Mouse (Mus musculus) kidney, embryonic 15.5 days (tissue): Measurements from ENCODE around the gene Atad5. TPM values are rescaled to one million over a fixed set of nuclear protein-coding genes. Genes with fewer than 3 reads are reported as not detected.

ENCODE experiments used
- ATAC-seq: fragments of 200-750 bp; cut with Nextera tagmentation; replicated peaks from 2 replicates; pipeline ENCODE4 v1.8.0; 2017; ENCODE audit warnings: moderate TSS enrichment; ENCODE audit not compliant: low FRiP score
- H3K27ac ChIP-seq: fragments of 300-500 bp; sonication (generic); 2 replicates; pipeline ENCODE4 v1.5.1; 2015; ENCODE audit warnings: mild to moderate bottlenecking, inconsistent platforms
- H3K27me3 ChIP-seq: fragments of 300-500 bp; sonication (generic); 2 replicates; pipeline ENCODE4 v1.6.1; 2015; ENCODE audit warnings: inconsistent platforms
- H3K36me3 ChIP-seq: fragments of 300-500 bp; sonication (generic); 2 replicates; pipeline ENCODE4 v1.6.1; 2015; ENCODE audit warnings: inconsistent platforms
- H3K4me1 ChIP-seq: fragments of 300-500 bp; sonication (generic); 2 replicates; pipeline ENCODE4 v1.6.1; 2015; ENCODE audit warnings: inconsistent platforms
- H3K4me2 ChIP-seq: fragments of 300-500 bp; sonication (generic); 2 replicates; pipeline ENCODE4 v1.6.1; 2015; ENCODE audit warnings: moderate library complexity, mild to moderate bottlenecking, inconsistent platforms
- H3K4me3 ChIP-seq: fragments of 300-500 bp; sonication (generic); replicated peaks from 2 replicates; pipeline ENCODE4 v1.5.1; 2015; ENCODE audit warnings: mild to moderate bottlenecking, inconsistent platforms
- H3K9ac ChIP-seq: fragments of 300-500 bp; sonication (generic); 2 replicates; pipeline ENCODE4 v1.6.1; 2015; ENCODE audit warnings: mild to moderate bottlenecking, inconsistent platforms
- H3K9me3 ChIP-seq: fragments of 300-500 bp; sonication (generic); replicated peaks from 2 replicates; pipeline ENCODE4 v1.6.1; 2016; ENCODE audit warnings: inconsistent platforms
- WGBS: fragments of 180-500 bp; shearing (Covaris S2); methylation state at CpG from one replicate; pipeline ENCODE4 v1.1.7; 2015; ENCODE audit warnings: mixed read lengths; 5-methylcytosine and 5-hydroxymethylcytosine counted together
- polyA plus RNA-seq: library from polyadenylated mRNA; unstranded; fragments of >200 nt; fragmentation: Nextera tagmentation; extraction: Ambion mirVana; gene quantifications from 2 replicates; pipeline ENCODE4 v1.2.1, GENCODE M21; 2015

The Atad5 gene
- polyA plus RNA-seq, 1 experiment from 2014 or later = 11.9 TPM

DNA sequence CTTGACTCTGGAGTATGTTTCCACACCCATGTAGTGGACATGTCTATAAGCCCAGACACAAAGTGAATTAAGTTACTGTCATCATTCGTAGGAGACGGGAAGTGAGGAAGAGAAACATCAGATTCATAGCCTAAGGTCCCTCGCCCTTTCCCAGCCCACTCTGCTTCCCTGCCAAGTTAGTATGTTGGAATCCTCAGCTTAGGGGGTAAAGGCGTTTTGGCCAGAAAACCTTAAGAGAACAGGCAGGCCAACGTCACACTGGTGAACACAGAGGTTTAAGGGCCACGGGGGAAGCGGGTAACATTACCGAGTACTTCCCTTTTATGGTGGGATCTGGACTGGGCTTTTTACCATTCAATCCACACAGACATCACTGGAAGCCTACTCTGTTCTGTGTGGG, 66.3 kb downstream of the Atad5 start:
- Histone ChIP-seq H3K4me1 (peaks cover 8% of the 10 kb centered on the region; the same call in 1 of the 2 replicates), H3K9ac (no peak overlapping the region), H3K27me3 (peaks cover 46% of the 10 kb centered on the region), H3K9me3 (no peaks in the 10 kb centered on the region), H3K4me3 (no peak overlapping the region), H3K27ac (no peak overlapping the region), H3K36me3 (no peaks in the 10 kb centered on the region), H3K4me2 (no peak overlapping the region)
- no peak for ATAC-seq
- 84% methylated on average over 8 of the region's 8 CpGs for WGBS

DNA sequence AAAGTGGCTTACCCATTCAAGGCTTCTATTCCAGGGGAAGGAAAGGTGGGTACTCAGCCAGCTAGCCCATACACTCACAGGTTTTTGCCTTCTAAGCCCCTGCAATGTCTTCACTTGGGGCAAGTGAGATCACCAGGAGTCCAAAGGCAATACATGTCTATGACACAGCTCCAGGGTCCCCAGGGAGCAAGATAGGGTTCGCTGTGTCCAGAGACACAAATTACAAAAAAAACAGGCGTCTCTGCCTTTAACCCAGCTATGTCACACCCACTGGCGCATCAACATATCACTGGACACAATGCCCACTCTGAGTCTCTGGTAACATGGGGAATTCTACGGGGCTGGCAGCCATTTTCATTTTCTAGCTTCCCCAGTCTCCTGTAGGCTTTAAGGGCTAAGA, 66.8 kb downstream of the Atad5 start:
- Histone ChIP-seq H3K4me2 (no peak overlapping the region), H3K36me3 (no peaks in the 10 kb centered on the region), H3K4me1 (peaks cover 8% of the 10 kb centered on the region; the same call in 1 of the 2 replicates), H3K9ac (no peak overlapping the region), H3K27ac (no peak overlapping the region), H3K9me3 (no peaks in the 10 kb centered on the region), H3K27me3 (peaks cover 46% of the 10 kb centered on the region), H3K4me3 (no peak overlapping the region)
- no peak for ATAC-seq
- WGBS = 87% methylated on average over 4 of the region's 4 CpGs

DNA sequence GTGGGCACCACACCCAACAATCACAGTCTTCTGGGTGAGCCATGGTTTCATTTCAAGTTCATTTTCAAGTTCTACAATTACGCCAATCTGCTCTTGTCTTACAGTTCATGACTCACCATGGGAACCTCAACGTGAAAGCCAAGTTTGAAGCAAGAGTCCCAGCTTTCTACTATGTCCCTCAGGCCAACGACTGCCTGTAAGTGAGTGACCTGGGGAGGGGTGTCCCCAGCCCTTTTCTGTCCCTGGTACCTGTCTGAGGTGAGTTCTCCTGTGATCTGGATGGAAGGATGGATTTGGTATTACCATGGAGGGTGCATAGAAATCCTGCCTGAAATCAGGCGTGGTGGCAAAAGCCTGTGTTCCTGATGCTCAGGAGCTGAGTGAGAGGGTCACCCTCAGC, 67.6 kb downstream of the Atad5 start:
- H3K9ac ChIP-seq = no peak overlapping the region
- H3K9me3 ChIP-seq = no peaks in the 10 kb centered on the region
- peaks cover 8% of the 10 kb centered on the region; the same call in 1 of the 2 replicates for H3K4me1 ChIP-seq
- H3K36me3 ChIP-seq = no peaks in the 10 kb centered on the region
- no peak for ATAC-seq
- H3K27ac ChIP-seq = no peak overlapping the region
- no peak overlapping the region for H3K4me3 ChIP-seq
- WGBS = 80% methylated on average over 4 of the region's 4 CpGs
- H3K4me2 ChIP-seq = no peak overlapping the region
- peaks cover 46% of the 10 kb centered on the region for H3K27me3 ChIP-seq

DNA sequence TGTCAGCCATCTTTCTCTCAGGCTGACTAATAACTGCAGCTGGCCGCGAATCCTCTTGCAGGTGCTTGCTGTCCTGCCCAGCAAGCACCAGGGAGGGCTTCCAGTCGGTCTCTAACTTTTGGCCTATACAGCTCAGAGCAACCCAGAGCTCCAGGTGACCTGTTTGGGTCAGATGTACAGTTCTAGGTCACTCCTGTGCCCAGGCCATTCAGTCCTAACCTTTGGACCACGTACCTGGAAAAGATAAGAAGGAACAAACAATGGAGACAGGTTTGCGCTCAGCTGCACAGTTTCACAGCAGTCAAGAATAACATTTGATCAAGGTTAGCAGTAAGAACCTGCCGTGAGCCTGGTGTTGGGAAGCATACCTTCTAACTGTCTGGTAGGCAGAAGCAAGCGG, 69.8 kb downstream of the Atad5 start:
- H3K4me3 ChIP-seq = no peak overlapping the region
- WGBS = 78% methylated on average over 7 of the region's 7 CpGs
- peaks cover 14% of the 10 kb centered on the region for H3K4me1 ChIP-seq
- H3K4me2 ChIP-seq = no peak overlapping the region
- H3K27me3 ChIP-seq = peaks cover 25% of the 10 kb centered on the region
- H3K9ac ChIP-seq = no peak overlapping the region
- no peaks in the 10 kb centered on the region for H3K9me3 ChIP-seq
- no peak for ATAC-seq
- H3K36me3 ChIP-seq = no peaks in the 10 kb centered on the region
- no peak overlapping the region for H3K27ac ChIP-seq

DNA sequence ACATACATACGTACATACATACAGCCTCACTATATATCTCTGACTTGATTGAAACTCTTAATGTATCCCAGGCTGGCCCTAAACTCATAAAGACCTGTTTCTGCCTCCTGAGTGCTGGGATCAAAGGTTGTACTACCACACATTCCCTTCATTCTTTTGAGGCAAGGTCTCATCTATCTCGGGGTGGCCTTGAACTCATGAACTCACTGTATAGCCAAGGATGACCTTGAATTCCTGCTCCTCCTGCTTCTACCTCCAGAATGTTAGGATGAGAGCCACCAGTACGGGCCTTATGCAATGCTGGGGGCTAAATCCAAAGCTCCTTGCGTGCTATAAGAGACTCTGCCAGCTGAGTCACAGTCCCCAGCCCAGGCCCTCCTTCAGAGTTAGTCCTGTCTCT, 71.8 kb downstream of the Atad5 start:
- ATAC-seq = no peak
- no peak overlapping the region for H3K9ac ChIP-seq
- H3K4me2 ChIP-seq = no peak overlapping the region
- no peak overlapping the region for H3K4me3 ChIP-seq
- WGBS = 79% methylated on average over 4 of the region's 4 CpGs
- no peak overlapping the region for H3K27ac ChIP-seq
- H3K4me1 ChIP-seq = peaks cover 7% of the 10 kb centered on the region
- no peaks in the 10 kb centered on the region for H3K36me3 ChIP-seq
- H3K27me3 ChIP-seq = peaks cover 6% of the 10 kb centered on the region; the same call in 1 of the 2 replicates
- no peaks in the 10 kb centered on the region for H3K9me3 ChIP-seq

DNA sequence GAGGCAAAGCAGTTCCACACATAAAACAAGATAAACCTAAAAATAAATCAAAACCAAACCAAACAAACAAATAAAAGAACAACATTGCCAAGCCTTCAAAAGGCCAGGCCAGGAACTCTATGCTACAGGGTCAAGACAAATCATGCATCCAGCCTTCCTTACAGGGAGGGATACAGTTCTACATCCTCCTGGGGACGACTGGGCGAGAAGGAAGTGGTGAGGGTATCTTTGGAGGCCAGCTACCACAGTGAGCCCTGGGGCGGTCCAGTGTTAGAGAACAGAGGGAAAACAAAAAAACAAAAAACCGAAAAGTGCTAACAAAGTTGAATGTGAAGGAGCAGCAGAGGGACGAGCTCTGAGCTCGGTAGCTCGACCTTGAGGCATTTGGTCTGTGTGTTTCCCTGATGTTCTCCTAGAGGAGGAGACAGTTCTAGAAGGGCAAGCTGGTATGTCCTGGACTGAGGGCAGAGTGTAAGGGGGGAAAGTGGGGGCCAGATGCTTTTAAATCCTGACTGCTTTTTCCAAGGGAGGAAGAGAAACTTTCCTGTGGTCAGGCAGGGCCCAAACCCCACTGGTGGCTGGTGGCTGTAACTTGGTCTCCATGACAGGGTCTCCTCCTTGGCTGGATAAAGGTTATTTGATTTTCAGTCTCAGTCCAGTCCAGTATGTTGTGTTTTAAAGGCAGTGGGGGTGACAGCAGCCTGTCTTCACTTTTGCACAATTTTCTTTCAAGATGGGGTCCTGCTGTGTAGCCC, 74.3 kb downstream of the Atad5 start:
- Histone ChIP-seq H3K27me3 (no peaks in the 10 kb centered on the region), H3K4me3 (no peak overlapping the region), H3K36me3 (no peaks in the 10 kb centered on the region), H3K9ac (no peak overlapping the region), H3K27ac (peak overlapping the region; percentile 71), H3K4me2 (no peak overlapping the region), H3K9me3 (no peaks in the 10 kb centered on the region), H3K4me1 (peaks cover 7% of the 10 kb centered on the region)
- ATAC-seq = no peak
- WGBS = 69% methylated on average over 7 of the region's 7 CpGs

DNA sequence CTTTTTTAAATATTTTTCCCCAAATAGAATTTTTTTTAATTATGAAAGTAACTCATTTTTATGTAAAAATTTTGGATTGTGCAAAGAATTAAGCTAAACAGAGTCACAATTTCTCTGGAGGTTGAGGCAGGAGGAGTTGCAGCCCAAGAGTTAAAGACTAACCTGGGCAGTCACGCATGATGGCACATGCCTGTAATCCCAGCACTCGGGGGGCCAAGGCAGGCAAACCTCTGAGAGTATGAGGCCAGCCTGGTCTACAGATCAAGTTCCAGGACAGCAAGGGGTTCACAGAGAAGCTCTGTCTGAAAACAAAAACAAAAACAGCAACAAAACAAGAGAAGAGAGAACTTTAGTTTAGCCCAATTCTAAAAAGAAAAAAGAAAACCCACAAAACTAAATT, 75.0 kb downstream of the Atad5 start:
- Histone ChIP-seq H3K27ac (no peak overlapping the region), H3K4me1 (peaks cover 7% of the 10 kb centered on the region), H3K4me2 (no peak overlapping the region), H3K9me3 (no peaks in the 10 kb centered on the region), H3K9ac (no peak overlapping the region), H3K36me3 (no peaks in the 10 kb centered on the region), H3K27me3 (no peaks in the 10 kb centered on the region), H3K4me3 (no peak overlapping the region)
- ATAC-seq = peak; percentile 70; the same call in 1 of the 2 replicates
- 40% methylated on average over 2 of the region's 2 CpGs for WGBS

DNA sequence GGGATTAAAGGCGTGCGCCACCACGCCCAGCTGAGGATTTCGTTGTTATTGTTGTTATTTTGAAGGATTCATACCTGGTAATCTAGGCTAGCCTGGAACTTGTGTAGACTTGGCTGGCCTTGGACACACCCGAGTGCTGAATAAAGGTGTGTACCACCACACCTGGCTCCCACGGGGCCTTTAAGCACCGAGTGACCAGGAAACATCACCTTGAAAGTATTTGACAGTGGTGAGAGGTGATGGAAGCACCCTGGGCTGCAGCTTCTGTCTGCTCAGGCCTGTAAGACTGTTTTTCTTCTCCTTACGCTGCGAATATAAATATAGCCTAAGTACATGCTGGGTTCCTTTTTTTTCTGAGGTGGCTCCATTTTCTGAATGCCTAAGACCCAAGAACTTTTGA, 78.9 kb downstream of the Atad5 start:
- 88% methylated on average over 9 of the region's 9 CpGs for WGBS
- Histone ChIP-seq H3K9me3 (no peaks in the 10 kb centered on the region), H3K9ac (no peak overlapping the region), H3K4me1 (peaks cover 7% of the 10 kb centered on the region), H3K27ac (no peak overlapping the region), H3K4me3 (no peak overlapping the region), H3K27me3 (no peaks in the 10 kb centered on the region), H3K4me2 (no peak overlapping the region), H3K36me3 (no peaks in the 10 kb centered on the region)
- ATAC-seq = no peak

DNA sequence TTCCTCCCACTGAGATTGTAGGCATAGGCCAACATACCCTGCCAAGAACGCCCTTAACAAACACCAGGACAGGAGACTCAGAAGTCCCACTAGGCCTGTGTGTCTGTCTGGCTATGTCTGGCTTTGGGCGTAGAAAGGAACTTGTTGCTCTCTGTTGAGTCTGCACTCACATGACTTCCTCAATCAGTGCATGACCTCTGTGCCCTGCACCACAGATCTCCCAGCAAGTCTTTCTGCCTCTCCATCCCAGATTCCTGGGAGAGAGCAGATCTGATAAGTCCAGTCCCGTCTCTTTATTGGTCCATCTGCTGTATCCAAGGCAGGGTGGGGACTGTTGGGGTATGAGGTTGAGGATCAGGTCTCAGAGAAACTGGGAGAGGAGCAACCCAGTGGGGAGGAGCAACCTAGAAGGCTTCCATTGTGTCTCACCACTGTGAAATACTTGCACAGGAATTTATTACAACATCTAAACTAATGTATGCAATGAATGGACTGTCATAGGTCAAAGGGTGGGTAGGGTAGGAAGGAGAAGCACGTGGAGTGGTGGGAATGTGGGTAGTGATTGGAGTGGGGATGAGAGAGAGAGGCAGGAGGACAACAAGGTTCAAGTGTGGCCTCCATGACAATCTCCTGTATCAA, 79.5 kb downstream of the Atad5 start:
- Histone ChIP-seq H3K4me3 (no peak overlapping the region), H3K36me3 (no peaks in the 10 kb centered on the region), H3K4me2 (no peak overlapping the region), H3K9ac (no peak overlapping the region), H3K9me3 (no peaks in the 10 kb centered on the region), H3K27me3 (no peaks in the 10 kb centered on the region), H3K4me1 (peaks cover 3% of the 10 kb centered on the region), H3K27ac (no peak overlapping the region)
- WGBS = 80% methylated on average over 4 of the region's 4 CpGs
- no peak for ATAC-seq

DNA sequence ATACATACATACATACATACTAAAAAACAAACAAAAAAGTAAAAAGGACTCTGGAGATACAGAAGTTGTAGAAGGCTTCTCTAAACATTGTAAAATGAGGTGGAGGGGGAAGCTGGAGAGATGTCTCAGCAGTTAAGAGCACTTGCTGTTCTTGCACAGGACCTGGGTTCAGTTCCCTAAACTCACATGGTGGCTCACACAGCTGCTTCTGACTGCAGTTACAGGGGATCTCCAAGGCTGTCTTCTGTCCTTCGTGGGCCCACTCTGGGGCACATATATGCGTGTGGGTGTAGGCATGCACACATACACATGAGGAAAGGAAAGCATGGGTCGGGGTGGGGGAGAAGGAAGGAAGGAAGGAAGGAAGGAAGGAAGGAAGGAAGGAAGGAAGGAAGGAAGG, 80.4 kb downstream of the Atad5 start:
- Histone ChIP-seq H3K27ac (no peak overlapping the region), H3K9ac (no peak overlapping the region), H3K4me2 (no peak overlapping the region), H3K9me3 (no peaks in the 10 kb centered on the region), H3K4me3 (no peak overlapping the region), H3K27me3 (no peaks in the 10 kb centered on the region), H3K4me1 (no peaks in the 10 kb centered on the region), H3K36me3 (no peaks in the 10 kb centered on the region)
- ATAC-seq = no peak
- WGBS = 81% methylated on average over 3 of the region's 3 CpGs

DNA sequence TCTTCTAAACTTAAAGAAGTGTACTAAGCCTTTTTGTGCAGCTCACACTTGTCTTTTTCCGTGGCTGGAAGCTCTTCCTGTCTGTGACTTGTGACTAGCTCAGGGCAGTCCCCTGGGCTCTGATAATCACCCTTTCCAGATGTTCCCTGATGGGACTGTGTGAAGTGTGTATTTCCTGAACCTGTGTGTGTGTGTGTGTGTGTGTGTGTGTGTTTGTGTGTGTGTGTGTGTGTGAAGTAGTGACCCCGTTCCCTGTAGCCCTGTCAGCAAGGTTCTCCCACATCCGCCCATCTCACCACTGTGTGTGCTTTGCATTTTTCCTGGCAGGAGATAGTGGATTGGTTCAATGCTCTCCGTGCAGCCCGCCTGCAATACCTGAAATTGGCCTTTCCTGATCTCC, 81.2 kb downstream of the Atad5 start:
- no peaks in the 10 kb centered on the region for H3K36me3 ChIP-seq
- no peak overlapping the region for H3K4me2 ChIP-seq
- WGBS = 76% methylated on average over 5 of the region's 5 CpGs
- H3K4me1 ChIP-seq = no peaks in the 10 kb centered on the region
- no peaks in the 10 kb centered on the region for H3K27me3 ChIP-seq
- no peak overlapping the region for H3K9ac ChIP-seq
- H3K27ac ChIP-seq = no peak overlapping the region
- ATAC-seq = no peak
- no peak overlapping the region for H3K4me3 ChIP-seq
- H3K9me3 ChIP-seq = no peaks in the 10 kb centered on the region

DNA sequence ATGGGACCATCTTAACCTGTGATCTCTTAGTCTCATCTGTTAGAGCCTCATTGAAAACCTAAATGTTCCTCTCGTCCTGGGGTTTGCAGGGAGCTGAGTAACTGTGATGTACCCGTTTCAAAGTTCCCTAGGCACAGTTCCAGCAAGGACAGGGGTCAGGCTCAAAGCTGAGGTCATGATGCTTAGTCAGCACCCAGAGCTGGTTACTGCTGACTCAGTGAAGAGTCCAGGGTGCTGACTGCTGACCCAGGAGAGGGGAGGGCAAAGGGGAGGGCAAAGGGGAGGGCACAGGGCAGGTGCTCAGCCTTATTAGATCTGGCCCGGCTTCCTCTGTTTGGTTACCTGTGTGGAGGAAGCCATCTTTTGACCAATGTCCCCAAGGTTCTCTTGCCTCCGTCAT, 82.7 kb downstream of the Atad5 start:
- peaks cover under 1% of the 10 kb centered on the region; the same call in 1 of the 2 replicates for H3K4me1 ChIP-seq
- H3K36me3 ChIP-seq = no peaks in the 10 kb centered on the region
- no peak overlapping the region for H3K9ac ChIP-seq
- H3K9me3 ChIP-seq = no peaks in the 10 kb centered on the region
- H3K4me3 ChIP-seq = no peak overlapping the region
- no peaks in the 10 kb centered on the region for H3K27me3 ChIP-seq
- H3K27ac ChIP-seq = no peak overlapping the region
- no peak for ATAC-seq
- H3K4me2 ChIP-seq = no peak overlapping the region
- WGBS = 72% methylated on average over 4 of the region's 4 CpGs
